Mouse (Mus musculus) olfactory bulb, adult 2 months (tissue): ENCODE measurements around the gene Pheta1.

Source experiments
- CTCF ChIP-seq: fragments of 200-500 bp; IDR thresholded peaks from 2 replicates; pipeline ENCODE4 v1.5.1; 2012; ENCODE audit warnings: low read depth, mild to moderate bottlenecking, low read length, moderate library complexity; ENCODE audit not compliant: insufficient read depth
- POLR2A ChIP-seq: fragments of 200-500 bp; IDR thresholded peaks from 2 replicates; pipeline ENCODE4 v1.6.1; 2012; ENCODE audit warnings: mild to moderate bottlenecking, low read depth, low read length, moderate library complexity; ENCODE audit not compliant: insufficient read depth

DNA sequence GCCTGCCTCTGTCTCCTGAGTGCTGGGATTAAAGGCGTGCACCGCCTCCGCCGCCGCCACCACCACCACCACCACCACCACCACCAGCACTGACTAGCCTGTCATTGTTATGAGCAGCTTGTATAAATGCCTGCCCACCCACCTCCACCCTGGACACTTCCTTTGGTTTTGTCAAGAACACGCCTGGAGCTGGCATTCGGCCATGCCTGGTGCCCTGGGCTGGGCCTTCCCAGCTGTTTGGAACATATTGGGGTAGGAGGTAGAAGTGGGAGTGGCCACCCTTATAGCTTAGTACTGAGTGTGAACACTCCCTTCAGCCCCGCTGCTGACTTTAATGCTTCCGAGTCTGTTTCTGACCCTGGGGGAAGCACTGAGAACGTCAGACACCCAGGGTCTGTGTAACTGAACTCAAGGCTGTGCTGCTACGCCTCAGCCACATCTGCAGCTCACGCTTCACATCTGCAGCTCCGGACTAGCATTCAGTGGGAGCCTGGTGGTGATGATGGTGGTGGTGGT, 22.8 kb downstream of the Pheta1 start:
- TF ChIP-seq CTCF (no peak), POLR2A (no peak)
